Mouse (Mus musculus) liver, adult 2 months (tissue): Measurements from ENCODE around the gene Insig2.

Source experiments
- CTCF ChIP-seq: fragments of 200-500 bp; IDR thresholded peaks from 2 replicates; pipeline ENCODE4 v1.5.1; 2011; ENCODE audit warnings: low read depth, low read length, control low read depth
- POLR2A ChIP-seq: fragments of 200-500 bp; IDR thresholded peaks from 2 replicates; pipeline ENCODE4 v1.6.1; 2011; ENCODE audit warnings: low read length, control low read depth; ENCODE audit not compliant: insufficient read depth; ENCODE audit errors: extremely low read depth

DNA sequence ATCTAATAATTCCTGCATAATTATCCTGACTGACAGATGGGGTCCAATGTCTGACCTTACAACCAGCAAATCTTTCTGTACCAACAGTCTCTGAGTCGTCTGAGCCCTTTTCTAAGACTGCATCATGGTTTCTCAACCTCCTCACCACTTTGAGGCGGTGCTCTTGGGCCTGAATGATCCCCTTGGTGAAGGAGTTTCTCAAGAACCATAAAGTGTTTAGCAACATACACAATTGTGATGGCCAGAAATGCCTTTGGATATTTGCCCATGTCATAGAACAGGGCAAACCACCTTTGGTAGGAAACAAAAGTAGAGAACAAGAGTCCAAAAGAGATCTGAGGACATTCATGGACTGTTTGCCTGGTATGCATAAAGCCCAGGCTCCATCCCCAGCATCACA, 41.2 kb upstream of the Insig2 start:
- TF ChIP-seq CTCF (no peak), POLR2A (no peak)
